Mouse (Mus musculus) thymus, adult 2 months (tissue): Measurements from ENCODE around the gene Fgfr2. TPM values are rescaled to one million over a fixed set of nuclear protein-coding genes. Genes with fewer than 3 reads are reported as not detected.

Experiments used
- DNase-seq: peaks from one replicate; pipeline ENCODE4 v3.0.0; 2021
- H3K27ac ChIP-seq: fragments of 200-500 bp; 2 replicates; pipeline ENCODE4 v1.5.1; 2012; ENCODE audit warnings: low read length, control low read depth; ENCODE audit not compliant: control insufficient read depth, insufficient read depth
- H3K27me3 ChIP-seq: fragments of 200-500 bp; 2 replicates; pipeline ENCODE4 v1.6.1; 2012; ENCODE audit warnings: mild to moderate bottlenecking, low read length, moderate library complexity, mixed read lengths; ENCODE audit not compliant: control insufficient read depth, insufficient read depth
- H3K36me3 ChIP-seq: fragments of 200-500 bp; 2 replicates; pipeline ENCODE4 v1.6.1; 2012; ENCODE audit warnings: mild to moderate bottlenecking, low read length, moderate library complexity; ENCODE audit not compliant: control insufficient read depth, insufficient read depth
- H3K4me1 ChIP-seq: fragments of 200-500 bp; replicated peaks from 2 replicates; pipeline ENCODE4 v1.6.1; 2012; ENCODE audit warnings: low read length; ENCODE audit not compliant: control insufficient read depth, insufficient read depth
- H3K4me3 ChIP-seq: fragments of 200-500 bp; 2 replicates; pipeline ENCODE4 v1.5.1; 2012; ENCODE audit warnings: mild to moderate bottlenecking, low read length, control low read depth, moderate library complexity; ENCODE audit not compliant: control insufficient read depth, insufficient read depth
- CTCF ChIP-seq: fragments of 200-500 bp; IDR thresholded peaks from 2 replicates; pipeline ENCODE4 v1.5.1; 2012; ENCODE audit warnings: mild to moderate bottlenecking, control low read depth, low read length, moderate library complexity, borderline replicate concordance; ENCODE audit not compliant: control insufficient read depth, poor library complexity, insufficient read depth; ENCODE audit errors: extremely low read depth
- POLR2A ChIP-seq: fragments of 200-500 bp; IDR thresholded peaks from 2 replicates; pipeline ENCODE4 v1.6.1; 2012; ENCODE audit warnings: mild to moderate bottlenecking, low read length, control low read depth, moderate library complexity; ENCODE audit not compliant: control insufficient read depth, poor library complexity, insufficient read depth; ENCODE audit errors: extremely low read depth
- WGBS: fragments of 180-500 bp; shearing (Covaris S2); methylation state at CpG from one replicate; pipeline ENCODE4 v1.1.7; 2018; 5-methylcytosine and 5-hydroxymethylcytosine counted together
- polyA plus RNA-seq: library from polyadenylated mRNA; depleted of rRNA; stranded (reverse); fragments of >200 nt; gene quantifications from 2 replicates; pipeline ENCODE4 v1.2.3, GENCODE M21; 2012

Gene Fgfr2
- polyA plus RNA-seq, 1 experiment, result 12.1 TPM

GRCm38 (mm10) chr7:132759926-132760325 lies 363.2 kb downstream of the Fgfr2 start:
- no peaks in the 10 kb centered on the region for H3K4me1 ChIP-seq
- no peaks in the 10 kb centered on the region for H3K27me3 ChIP-seq
- no peak overlapping the region for H3K4me3 ChIP-seq
- WGBS, result 97% methylated on average over 6 of the region's 6 CpGs
- no peak for DNase-seq
- H3K27ac ChIP-seq, result no peak overlapping the region
- H3K36me3 ChIP-seq, result peaks cover 20% of the 10 kb centered on the region
- no peak for TF ChIP-seq CTCF
- no peak for TF ChIP-seq POLR2A

DNA sequence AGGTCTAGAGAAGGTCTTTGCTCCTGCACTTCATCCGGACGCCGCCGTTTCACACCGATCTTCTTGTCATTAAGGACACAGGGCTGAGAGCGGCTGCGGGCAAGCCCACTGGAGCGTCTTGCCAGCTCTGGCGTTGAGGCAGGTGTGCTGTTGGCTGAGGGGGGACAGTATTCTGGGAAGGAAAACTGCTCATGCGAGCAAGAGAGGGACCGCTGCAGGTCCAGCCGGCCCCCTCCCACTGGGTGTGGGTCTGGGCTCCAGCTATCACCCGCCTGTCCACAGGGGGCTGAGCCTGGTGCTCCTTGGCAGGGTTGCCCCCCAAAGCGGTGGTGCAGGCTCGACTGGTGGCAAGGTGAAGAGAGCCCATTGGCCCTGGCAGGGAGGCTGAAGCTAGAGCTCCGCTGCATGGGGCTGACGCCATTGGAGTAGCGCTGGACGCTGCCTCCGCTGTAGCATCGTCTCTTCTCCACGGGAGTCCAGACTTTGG lies 363.7 kb downstream of the Fgfr2 start:
- no peak overlapping the region for H3K27ac ChIP-seq
- no peak overlapping the region for H3K4me3 ChIP-seq
- DNase-seq, result no peak
- H3K4me1 ChIP-seq, result no peaks in the 10 kb centered on the region
- no peak for TF ChIP-seq POLR2A
- no peak for TF ChIP-seq CTCF
- peaks cover 20% of the 10 kb centered on the region for H3K36me3 ChIP-seq
- 98% methylated on average over 22 of the region's 22 CpGs for WGBS
- H3K27me3 ChIP-seq, result no peaks in the 10 kb centered on the region

- no peak for DNase-seq
- TF ChIP-seq POLR2A (no peak), CTCF (no peak)
- Histone ChIP-seq H3K4me1 (no peaks in the 10 kb centered on the region), H3K36me3 (peaks cover 20% of the 10 kb centered on the region), H3K27me3 (no peaks in the 10 kb centered on the region), H3K27ac (no peak overlapping the region), H3K4me3 (no peak overlapping the region)
- 94% methylated on average over 5 of the region's 5 CpGs for WGBS
Measured at GRCm38 (mm10) chr7:132758875-132759274, 364.3 kb downstream of the Fgfr2 start.

- Histone ChIP-seq H3K36me3 (peaks cover 20% of the 10 kb centered on the region), H3K27me3 (no peaks in the 10 kb centered on the region)
- no peak for TF ChIP-seq POLR2A
Measured at GRCm38 (mm10) chr7:132756325-132756724, 366.8 kb downstream of the Fgfr2 start.

GRCm38 (mm10) chr7:132754389-132754750 lies 368.8 kb downstream of the Fgfr2 start:
- Histone ChIP-seq H3K4me1 (no peaks in the 10 kb centered on the region), H3K4me3 (no peak overlapping the region), H3K27me3 (no peaks in the 10 kb centered on the region), H3K36me3 (peaks cover 18% of the 10 kb centered on the region), H3K27ac (no peak overlapping the region)
- no peak for TF ChIP-seq POLR2A
- TF ChIP-seq CTCF, result no peak
- DNase-seq, result no peak
- WGBS, result 85% methylated on average over 3 of the region's 3 CpGs

More at GRCm38 (mm10) chr7:132756325-132756724, 366.8 kb downstream of the Fgfr2 start:
- H3K4me3 ChIP-seq, result no peak overlapping the region
- no peak for DNase-seq
- 76% methylated on average over 5 of the region's 5 CpGs for WGBS
- H3K4me1 ChIP-seq, result no peaks in the 10 kb centered on the region
- no peak overlapping the region for H3K27ac ChIP-seq

DNA sequence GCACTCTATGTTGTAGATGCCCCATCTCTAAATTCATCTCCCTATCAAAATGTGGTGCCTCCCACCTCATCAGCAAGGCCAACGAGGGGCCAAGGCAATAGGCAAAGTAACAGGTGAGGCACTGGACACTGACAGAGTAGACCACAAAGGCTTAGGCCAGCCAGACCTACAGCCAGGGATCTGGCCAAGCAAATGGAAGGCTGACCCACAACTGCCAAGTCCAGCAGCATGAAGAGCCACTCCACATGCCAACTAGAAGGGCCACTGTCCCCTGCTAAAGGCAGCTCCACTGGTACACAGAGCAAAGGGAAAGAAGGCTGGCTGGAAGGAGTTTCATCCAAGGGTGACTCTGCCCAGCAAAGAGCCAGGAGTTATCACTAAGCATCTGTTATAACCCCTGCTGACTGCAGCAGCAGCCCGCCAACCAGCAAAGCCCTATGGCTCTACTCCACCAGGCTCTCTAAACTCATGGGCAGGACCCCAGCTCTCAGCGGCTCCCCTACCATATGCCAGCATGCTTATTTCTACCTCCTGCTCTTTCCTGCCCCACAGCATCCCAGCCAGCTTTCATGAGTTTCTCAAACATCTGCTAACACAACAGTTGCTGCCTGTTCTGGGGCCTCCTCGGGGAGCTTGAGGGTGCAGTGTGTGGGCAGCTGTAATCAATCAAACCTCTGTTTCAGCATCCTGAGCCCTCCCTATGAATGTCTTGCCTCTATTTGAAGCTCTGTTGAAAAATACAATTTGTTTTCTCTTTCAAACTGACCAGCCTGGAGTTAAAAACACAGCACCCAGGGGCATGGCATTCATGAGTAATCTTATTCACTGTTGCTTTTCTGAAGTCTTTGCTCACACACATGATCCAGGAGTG lies 369.4 kb downstream of the Fgfr2 start:
- 85% methylated on average over 4 of the region's 4 CpGs for WGBS
- H3K4me3 ChIP-seq, result no peak overlapping the region
- DNase-seq, result no peak
- peaks cover 14% of the 10 kb centered on the region for H3K36me3 ChIP-seq
- no peaks in the 10 kb centered on the region for H3K27me3 ChIP-seq
- no peak overlapping the region for H3K27ac ChIP-seq
- TF ChIP-seq POLR2A (no peak), CTCF (no peak)
- H3K4me1 ChIP-seq, result no peaks in the 10 kb centered on the region
